Mouse (Mus musculus): Measurements from ENCODE around the gene Senp5.

GRCm38 (mm10) chr16:31926091-31926490, 77.0 kb downstream of the Senp5 start:
- TF ChIP-seq EP300 (IDR thresholded peaks at IDR 0.05; ENCODE audit: low read depth) = no peak
- TF ChIP-seq CTCF (IDR thresholded peaks at IDR 0.05; ENCODE audit: low read depth) = no peak

All from liver, postnatal 0 days (tissue).